Mouse (Mus musculus) thymus, postnatal 14 days (tissue): ENCODE results near the gene Neurog1.

Experiments
- DNase-seq: peaks from one replicate; pipeline ENCODE4 v3.0.0; 2021

Neurog1 gene

DNA sequence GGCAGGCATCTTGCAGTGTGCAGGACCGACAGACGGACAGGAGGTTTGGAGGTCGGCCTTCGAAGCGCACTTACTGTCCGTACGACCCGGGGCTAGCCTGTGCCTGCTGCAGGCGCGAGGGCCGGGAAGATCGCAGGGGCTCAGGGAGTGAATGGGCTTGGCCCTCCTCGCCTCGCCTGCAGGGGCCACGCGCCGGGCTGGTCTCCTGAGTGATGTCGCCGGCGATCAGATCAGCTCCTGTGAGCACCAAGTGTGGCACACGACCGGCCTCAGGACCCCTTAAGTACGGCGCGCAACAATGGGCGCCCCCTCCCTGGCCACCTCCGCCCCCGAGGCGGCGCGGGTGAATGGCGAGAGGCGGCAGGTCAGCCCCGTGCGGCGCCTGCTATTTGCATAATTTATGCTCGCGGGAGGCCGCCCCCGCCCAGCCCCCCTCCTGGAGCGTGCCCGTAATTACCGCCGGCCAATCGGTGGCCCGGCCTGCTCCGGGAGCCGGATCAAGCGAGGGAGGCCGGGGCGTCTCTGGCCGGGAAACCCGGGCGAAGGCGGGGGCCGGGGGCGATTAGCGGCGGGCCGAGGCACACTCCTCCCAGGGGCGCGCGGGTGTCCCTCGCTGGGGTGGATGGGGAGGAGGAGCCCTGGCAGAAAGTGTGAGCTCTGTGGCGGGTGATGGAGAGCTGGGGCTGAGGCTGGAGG is at the start of gene Neurog1:
Gene Neurog1 (minus strand): TSS at position 240 of the 696 bp plus-strand sequence.
- no peak for DNase-seq

DNA sequence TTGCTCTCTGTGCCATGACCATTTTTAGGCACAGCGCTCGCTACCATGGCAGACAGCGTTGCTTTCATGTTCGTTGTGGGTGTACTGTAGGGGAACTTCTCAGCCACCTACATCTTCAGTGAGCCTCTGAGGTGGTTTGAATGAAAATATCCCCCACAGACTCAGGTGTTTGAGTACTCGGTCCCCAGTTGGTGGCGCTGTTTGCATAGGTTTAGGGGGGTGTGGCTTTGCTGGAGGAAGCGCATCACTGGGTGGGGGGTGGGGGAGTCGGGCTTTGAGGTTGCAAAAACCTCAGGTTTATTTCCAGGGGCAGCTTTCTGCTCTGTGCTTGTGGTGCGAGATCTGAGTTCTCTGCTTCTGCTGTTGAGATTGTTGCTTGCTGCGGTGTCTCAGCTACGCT is 47.4 kb upstream of the Neurog1 start:
- DNase-seq: no peak

DNA sequence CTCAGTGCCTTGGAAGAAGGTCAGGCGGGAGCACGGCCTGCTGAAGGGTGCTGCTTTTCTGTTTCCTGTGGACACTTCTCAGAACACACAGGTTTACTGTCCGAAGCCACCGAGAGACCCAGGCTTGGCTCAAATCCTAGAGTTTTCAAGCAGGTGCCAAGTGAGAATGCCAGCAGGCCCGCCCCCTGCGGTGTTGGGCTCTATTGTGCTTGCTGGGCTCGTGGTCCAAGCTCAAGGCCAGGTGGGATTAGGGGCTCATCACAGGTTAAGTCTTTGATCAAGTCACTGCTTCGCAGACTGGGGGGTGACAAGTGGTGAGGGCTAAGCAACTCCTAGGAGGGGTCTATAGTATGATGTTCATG is 44.7 kb upstream of the Neurog1 start:
- DNase-seq: no peak

DNA sequence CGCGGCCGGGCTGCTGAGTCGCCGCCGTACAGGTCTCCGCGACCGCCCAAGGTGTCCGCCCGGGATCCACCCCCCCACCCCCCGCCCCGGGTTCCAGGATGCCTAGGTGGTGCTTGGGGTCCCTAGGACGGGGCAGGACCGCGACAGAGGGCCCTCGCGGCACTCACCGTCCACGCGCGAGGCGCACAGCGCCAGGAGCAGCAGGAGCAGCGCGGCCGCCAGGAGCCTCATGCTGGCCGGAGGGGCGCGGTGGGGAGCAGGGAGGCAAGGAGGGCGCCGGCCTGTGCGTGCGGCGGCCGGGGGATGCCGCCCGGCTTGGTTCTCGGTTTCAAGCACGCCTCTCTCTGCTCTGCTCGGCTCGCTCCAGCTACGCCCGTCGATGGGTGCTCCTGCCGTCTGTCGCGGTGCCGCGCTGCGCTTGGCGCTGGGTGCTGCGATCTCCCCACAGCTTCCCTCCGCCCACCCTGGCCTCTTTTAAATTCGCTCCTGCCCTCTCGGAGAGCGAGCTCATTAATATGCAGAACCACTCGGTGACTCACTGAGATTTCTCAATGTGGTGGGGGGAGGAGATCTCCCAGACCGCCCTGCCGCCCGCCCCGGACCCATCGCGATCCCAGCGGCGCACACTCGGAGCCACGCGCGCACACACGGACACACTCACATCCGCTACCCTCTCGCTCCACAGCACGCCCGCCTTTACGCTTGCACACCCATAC is 44.1 kb upstream of the Neurog1 start, which contains the start of gene Cxcl14:
Gene Cxcl14 (minus strand): TSS at position 609 of the 716 bp plus-strand sequence.
- DNase-seq: no peak

DNA sequence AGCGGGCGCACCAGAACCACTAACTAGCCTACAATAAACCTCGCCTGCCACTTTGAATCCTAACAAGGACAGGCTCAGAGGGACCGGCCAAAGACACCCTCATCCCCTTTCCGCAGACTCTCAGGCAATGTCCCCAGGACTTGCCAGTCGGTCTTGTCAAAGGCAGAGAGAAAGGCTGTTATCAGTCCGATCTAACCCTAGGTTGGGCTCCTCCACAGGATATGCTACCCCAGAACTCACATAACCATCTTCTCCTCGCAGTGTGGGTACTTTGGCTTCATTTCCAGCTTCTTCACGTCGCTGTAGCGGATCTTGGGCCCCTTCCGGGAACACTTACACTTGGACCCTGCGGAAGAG is 43.6 kb upstream of the Neurog1 start:
- no peak for DNase-seq

DNA sequence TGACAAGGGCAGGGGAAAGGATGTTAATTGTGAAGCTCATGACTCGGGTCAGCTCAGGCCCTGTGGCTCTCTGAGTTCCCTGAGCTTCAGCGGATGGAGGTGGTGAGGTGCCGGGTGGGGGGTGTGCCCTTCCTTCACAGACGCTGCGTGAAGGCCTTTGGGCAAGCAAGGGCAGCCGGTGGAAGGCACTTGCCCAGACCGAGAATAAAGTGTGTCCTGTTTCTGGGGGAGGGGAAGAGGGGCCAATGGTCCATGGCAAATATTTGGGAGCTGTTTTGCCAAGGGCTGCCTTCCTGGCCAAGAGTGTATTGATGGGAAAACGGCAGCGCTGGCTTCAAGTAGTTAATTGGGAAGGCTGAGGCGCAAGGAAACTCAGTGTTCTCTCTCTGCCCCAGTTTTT is 42.9 kb upstream of the Neurog1 start:
- DNase-seq: no peak

DNA sequence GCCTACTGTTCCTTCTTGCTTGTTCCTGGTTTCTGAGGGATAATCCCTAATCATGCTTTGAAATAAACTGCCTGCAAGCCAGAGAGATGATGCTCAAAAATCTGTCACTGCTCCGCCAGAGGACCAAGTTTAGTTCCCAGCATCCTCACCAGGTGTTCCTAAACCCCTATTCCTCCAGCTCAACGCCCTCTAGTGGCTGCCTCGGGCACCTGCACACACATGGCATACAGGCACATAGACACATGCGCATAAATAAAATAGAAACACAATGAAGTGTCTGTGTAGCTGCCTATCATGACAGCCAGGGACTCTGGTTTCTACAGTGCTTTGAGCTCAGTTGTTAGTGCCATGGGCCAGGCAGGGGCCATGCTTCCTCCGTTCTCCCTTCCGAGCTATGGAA is 38.0 kb upstream of the Neurog1 start:
- no peak for DNase-seq

DNA sequence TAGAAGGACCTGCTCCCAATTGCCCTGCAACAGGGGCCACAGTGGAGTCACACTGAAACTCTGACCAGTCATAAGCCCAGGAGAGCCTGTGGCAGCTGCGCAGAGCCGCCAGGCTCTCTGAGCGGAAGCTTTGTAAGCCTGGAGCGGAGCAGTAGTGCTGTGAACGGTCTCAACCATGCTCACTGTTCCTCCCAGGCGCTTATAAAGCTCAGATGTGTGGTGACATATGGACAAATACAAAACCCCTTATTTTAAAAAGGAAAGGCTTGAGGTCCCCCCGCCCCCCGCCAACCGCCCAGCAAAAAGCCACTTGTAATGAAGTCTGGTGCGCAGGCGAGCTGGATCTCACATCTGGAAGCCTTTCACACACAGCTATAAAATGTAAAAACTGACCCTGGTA is 37.3 kb upstream of the Neurog1 start:
- DNase-seq: no peak

DNA sequence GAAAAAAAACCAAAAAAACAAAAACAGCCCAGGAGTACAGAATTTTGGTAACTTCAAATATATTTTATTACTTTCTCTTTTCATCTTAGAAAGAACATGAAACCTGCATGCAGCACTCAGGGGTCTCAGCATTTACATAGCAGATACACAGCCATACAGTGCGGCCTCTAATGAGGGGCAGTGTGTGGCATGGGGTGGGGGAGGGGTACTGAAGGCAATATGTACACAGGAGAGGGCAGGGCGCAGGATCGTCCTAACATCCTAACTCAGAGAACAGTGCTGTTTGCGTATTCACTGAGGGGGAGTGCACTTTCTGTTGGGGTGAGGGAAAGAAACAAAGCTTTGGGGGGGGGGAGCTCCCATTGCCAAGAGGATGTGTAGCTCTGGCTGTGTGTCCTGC is 36.6 kb upstream of the Neurog1 start:
- no peak for DNase-seq

DNA sequence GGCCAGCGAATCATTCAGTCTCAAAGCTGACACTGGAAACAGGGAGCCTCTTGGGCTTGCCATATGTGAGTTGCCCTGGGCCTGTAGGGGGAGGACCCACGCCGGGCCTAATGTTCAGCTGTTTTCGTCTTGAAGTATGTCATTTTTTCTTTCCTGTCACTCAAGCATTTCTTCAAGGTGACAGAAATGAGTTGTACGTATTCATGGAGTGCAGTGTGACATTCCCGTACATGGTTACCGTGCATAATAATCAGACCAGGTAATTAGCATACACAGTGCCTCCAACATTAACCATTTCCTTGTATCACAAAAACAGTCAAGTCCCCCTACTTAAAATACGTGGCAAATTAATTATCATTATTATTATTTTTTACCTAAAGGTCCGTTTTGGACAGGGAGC is 35.1 kb upstream of the Neurog1 start:
- DNase-seq: no peak

DNA sequence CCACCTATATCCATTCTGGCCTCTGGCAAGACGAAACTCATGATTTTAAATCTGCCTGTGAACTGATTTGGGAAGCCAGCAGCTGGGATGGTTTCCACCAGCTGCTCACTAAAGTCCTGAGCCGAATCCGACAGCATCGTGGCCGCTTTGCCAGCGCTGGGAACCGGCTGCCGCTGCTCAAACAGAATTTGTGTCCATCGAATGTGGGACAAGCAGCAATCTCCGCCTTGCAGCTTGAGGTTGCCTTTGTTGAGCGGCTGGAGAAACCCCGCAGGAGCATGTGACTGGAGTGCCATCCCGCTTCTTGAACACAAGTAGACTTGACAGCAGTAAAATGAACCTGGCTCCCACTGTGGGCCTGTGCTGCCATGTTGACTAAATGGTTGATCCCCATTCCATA is 31.4 kb upstream of the Neurog1 start:
- no peak for DNase-seq

DNA sequence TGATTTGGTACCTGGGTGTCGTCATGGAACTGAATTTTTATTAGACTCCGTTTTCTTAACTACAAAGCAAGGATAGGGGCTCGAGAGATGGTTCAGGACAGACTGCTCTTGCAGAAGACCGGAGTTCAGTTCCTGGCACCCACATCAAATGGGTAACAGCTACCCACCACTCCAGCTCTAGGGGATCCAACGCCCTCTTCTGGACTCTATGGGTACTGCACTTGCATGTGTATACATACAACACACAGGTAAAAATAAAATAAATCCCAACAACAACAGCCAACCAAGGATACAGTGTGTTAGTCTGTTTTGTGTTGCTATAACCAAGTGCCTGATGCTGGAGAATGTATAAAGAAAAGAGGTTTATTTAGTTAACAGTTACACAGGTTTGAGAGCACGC is 28.4 kb upstream of the Neurog1 start:
- DNase-seq: no peak

DNA sequence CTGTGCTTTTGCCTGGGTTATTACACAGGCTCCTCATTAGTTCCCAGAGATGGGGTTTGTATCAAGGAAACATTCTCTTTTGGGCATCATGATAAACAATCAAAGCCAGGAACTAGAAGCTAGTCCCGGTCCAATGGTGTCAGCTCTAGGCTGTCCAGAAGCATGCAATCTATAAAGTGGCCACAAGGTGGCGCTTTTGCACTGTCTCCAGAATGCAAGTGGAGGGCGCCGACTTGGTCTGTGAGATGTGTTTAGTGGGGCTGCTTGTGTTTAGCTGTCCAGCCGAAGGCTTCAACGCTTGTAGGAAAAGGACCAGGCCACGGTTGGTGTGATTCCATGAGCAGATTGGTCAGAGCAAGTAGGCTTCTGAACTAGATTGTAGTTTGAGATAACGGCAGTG is 27.5 kb upstream of the Neurog1 start:
- DNase-seq: peak; percentile 62

DNA sequence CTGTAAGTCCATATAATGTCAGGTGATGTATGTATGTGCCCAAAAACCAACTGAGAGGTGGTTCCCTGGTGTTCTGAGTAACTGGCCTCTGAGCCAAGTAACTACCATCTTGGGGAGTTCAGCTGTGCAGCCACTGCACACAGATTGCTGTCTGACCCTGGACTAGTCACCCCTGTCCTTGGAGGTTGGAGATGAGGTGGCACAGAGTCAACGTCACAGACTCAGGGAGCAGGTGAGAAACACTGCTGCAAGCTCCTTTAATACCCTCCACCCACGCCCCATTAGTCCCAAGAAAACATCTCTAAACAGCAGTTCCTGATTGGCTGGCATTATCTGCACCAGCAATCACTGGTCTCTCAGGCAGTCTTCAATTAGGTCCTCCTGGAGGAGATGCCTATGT is 23.2 kb upstream of the Neurog1 start:
- DNase-seq: no peak

DNA sequence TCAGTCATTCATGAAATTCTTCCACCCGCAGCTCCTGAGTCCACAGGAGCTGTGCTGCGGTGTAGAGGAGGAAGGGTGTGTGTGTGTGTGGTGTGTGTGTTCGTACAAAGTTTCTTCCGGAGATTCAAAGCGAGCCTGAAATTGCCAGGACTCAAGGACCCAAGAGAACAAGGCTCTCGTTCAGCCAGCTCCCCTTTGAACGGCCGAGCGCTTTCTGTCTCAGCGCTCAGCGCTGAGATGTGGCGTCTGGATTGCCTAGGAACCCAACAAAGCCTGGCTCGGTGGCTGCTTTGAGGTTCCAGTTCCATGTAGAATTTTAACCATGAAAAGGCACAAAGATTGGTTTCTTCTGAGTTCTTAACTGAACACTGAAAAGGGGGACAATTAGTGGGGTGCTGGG is 18.2 kb upstream of the Neurog1 start:
- no peak for DNase-seq

DNA sequence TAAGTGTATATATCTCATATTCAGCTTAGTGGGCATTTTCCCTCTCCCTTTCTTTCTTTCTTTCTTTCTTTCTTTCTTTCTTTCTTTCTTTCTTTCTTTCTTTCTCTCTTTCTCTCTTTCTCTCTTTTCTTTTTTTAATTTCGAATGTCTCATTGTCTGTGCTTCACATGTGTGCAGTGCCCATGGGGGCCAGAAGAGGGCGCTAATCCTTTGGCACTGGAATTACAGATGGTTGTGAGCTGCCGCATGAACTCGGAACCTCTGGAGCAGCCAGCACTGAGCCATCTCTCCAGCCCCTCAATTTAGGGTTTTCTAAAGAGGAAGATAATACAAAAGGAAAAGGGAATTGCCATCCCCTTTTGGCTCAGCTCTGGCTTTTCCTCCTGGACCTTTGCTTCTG is 15.4 kb upstream of the Neurog1 start:
- no peak for DNase-seq

DNA sequence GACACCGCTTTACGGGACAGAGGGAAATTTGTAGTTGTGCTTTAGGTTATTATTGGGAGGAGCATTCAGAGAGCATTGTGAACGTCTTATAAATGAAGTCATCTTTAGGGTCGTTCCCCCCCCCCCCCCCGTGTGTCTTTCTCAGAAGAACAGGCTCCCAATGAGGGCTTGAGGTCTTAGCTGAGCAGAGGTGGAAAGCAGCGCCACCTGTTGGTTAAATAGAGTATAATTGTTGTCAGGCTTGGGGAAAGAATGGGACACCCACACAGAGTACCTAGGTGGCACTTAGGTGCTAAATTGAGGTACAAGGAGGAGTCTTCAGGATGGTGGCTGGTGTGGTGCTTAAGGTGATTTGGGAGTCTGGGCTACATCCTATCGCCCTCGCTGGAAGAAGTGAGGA is 14.5 kb upstream of the Neurog1 start:
- DNase-seq: peak; percentile 55

DNA sequence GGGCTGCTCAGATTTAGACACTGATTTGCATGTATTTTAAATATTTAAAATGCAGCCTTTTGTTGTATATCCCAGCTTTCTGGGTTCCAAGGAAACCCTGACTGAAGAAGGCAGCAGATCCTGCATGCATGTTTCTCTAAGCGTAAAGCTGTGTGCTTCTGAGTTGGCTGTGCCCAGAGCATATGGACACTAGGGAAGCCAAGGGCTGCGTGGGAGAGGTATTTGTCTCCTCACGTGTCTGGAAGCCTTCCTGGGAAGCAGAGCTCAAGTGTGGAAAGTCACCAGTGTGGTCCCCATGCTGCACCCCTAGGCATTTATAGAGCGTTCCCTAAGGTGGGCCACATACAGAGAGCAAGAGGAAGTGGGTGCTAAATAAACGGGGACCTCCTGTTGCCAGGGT is 13.7 kb upstream of the Neurog1 start:
- DNase-seq: no peak

DNA sequence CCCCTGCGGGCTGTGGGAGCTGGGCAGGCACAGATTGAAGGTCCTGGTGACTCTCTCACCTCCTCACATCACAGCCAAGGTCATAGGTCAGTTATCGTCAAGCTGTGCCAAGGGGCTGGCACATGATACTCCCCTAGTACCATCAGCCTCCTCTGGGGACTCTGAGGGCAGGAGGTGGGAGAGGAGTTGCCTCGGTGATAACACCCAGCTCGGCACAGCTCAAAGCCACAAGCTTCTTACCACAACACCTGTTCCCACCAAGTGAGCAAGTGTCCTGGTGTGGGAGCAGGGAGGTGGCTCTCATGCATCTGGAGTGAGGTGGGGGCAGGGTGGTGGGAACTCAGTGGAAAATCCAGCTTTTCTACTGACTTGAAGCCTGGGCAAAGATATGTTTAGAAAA is 10.3 kb upstream of the Neurog1 start:
- peak; percentile 24 for DNase-seq

DNA sequence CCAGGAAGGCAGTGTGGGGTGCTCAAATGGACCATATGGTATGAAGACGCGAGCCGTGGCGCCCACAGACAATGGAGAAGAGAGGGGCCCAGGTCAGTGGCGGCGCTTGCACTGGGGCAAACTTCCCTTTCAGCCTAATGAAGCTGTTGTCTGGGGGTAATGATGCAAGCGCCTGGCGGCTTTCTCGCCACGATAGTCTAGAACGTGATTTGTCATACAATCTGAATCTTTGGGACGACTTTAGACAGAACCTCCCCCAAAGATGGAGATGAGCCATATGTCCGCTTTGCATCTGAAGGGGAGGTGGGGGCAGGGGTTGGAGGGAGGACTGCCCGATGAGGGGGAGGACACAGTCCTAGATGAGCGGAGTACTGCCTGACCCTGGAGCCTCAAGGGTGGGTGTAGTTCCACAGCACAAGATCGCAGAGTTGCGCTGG is 8.4 kb upstream of the Neurog1 start:
- no peak for DNase-seq

DNA sequence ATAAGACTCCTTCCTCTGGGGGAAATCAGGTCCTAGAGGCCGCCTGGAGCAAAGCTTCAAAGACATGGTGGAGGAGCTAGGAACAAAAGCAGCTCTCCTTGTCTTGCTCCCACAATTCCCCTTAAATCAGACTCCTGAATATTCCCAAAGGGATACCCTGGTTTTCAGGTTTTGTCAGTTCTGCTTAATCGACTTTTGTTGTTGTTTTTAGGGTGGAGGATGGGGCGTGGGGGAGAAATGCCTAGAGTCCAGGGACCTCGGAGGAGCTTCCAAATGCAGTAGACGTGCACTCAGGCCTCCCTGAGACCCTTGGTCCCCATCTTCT is 7.9 kb upstream of the Neurog1 start:
- no peak for DNase-seq

DNA sequence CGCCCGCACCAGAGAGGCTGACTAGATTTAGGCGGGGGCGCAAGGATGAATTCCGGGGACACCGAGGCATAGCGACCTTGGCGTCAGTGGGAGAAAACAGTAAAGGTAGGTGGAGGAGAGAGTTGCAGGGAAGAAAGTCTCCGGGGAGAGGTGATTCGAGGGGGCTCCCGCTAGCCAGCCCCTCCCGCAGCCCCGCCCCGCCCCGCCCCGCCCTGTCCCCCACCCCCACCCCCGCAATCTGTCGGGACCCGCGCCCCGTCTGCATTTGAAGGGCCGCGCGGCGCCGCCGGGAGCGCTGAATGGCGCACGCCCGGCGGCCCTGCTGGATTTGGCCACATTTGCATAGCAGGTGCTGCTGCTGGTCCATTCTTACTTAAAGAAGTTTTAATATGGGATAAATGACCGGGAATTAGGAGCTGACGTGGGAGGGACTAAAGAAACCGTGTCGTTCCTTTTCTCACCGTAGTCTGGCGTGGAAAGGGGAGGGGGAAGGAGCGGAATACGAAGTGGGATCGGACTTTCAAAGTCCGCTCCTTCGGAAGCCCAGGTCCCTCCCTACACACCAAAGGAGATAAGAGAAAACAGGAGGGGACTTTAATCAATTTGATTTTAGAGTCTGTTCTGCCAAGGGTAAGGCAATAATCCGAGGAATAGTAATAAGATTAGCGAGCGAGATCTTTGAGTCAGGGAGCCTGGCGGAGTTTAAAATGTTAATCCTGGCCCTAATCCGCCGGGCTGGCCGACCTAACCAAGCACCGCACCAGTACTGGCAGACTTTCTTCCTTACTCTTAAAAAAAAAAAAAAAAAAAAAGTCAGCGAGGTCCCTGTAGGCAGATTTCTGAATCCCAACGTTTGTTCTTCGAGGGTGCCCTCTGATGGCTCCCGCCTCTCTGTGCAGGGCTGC is 7.3 kb upstream of the Neurog1 start:
- DNase-seq: peak; percentile 31

DNA sequence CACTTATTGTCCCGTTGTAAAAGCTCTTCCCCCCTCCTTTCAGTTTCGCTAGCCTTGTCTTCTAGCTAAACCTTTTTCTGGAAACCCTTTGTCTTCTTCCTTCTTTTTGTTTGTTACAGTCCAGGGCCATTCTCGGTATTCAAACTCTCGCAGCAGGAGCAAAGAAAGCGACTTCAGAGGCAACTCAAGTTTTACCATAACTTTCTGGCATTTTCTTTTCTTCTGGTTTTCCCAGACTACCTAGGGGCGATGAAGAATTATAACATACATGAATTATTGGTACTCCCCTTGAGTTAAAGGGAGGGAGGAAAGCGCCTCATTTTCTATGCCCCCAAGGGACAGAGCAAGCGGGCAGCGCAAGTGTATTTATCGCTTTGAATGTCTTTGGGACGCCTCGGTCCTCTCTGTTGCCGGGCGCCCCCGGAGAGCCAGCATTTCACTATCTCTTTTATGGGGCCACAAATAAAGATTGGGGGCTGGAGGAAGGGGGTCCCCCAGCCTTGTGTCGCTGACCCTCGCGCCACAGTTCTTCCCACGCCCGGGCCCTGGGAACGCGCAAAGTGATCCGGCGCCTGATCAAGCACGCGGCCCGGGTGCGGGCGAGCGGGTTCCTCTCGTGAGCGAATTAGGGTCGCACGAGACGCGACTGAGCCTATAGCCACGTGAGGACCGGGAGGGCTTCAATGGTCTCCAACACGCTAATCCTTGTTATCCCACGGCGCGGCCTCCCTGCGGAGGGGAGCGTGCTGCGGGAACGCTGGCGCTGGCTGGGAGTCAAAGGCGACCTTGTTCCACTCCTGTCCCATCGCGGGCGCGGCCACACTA is 6.4 kb upstream of the Neurog1 start:
- no peak for DNase-seq
